Mouse (Mus musculus) hindbrain, embryonic 10.5 days (tissue): ENCODE measurements around the gene Olfr1309. TPM values are rescaled to one million over a fixed set of nuclear protein-coding genes. Genes with fewer than 3 reads are reported as not detected.
"Not testable (repeated sequence)": the region's sequence is repeated elsewhere in the genome, so short reads cannot be mapped to it uniquely, and the experiment has no call there.

Experiments
- DNase-seq: peaks from one replicate; pipeline ENCODE4 v3.0.0-alpha.2; 2017; ENCODE audit warnings: low spot score
- H3K27ac ChIP-seq: fragments of 300-500 bp; sonication (generic); 2 replicates; pipeline ENCODE4 v1.5.1; 2016; ENCODE audit warnings: mild to moderate bottlenecking, moderate library complexity
- H3K27me3 ChIP-seq: fragments of 300-500 bp; sonication (generic); 2 replicates; pipeline ENCODE4 v1.6.1; 2016; ENCODE audit warnings: mild to moderate bottlenecking; ENCODE audit not compliant: poor library complexity, insufficient read depth, severe bottlenecking
- H3K36me3 ChIP-seq: fragments of 300-500 bp; sonication (generic); 2 replicates; pipeline ENCODE4 v1.6.1; 2016; ENCODE audit warnings: mild to moderate bottlenecking, moderate library complexity
- H3K4me1 ChIP-seq: fragments of 300-500 bp; sonication (generic); replicated peaks from 2 replicates; pipeline ENCODE4 v1.6.1; 2016; ENCODE audit warnings: mild to moderate bottlenecking
- H3K4me3 ChIP-seq: fragments of 300-500 bp; sonication (generic); 2 replicates; pipeline ENCODE4 v1.5.1; 2016; ENCODE audit warnings: mild to moderate bottlenecking, moderate library complexity
- H3K9me3 ChIP-seq: fragments of 300-500 bp; sonication (generic); 2 replicates; pipeline ENCODE4 v1.6.1; 2016; ENCODE audit warnings: mild to moderate bottlenecking, moderate library complexity
- WGBS: fragments of 180-500 bp; shearing (Covaris S2); methylation state at CpG from one replicate; pipeline ENCODE4 v1.1.7; 2016; 5-methylcytosine and 5-hydroxymethylcytosine counted together
- polyA plus RNA-seq: library from polyadenylated mRNA; unstranded; fragments of >200 nt; fragmentation: Nextera tagmentation; extraction: Ambion mirVana; gene quantifications from 2 replicates; pipeline ENCODE4 v1.2.1, GENCODE M21; 2016

Gene Olfr1309
- not detected in 2 replicates for polyA plus RNA-seq

- H3K4me3 ChIP-seq = no peak within 1 kb of the TSS
- 74% methylated on average over 1 of the region's 1 CpGs for WGBS
Observed at GRCm38 (mm10) chr2:111990181-111990580, at the start of gene Olfr1309. Gene Olfr1309, minus strand, starts transcription at chr2:111990281.

DNA sequence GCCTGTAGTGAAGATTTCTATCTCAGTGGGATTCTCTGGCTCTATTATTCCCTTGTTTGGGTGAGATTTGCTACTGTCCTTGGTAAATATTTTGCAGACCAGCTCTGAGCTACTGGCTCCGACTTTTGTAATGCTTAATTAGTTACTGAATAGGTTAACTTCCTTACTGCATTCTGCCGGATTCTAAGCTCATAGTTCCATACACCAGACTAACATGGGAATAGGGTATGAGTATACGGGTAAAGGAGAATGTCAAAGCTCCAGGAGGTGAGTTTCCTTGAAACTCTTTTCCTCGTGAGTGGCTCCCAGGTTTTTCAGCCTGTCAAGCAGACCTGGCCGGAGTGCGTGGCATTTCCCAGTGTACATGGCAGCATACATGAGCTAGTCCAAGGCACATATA is 36.9 kb upstream of the Olfr1309 start:
- H3K36me3 ChIP-seq, H3K4me1 ChIP-seq, DNase-seq, H3K27me3 ChIP-seq, H3K9me3 ChIP-seq, H3K27ac ChIP-seq, H3K4me3 ChIP-seq: not testable (repeated sequence)
- 53% methylated on average over 6 of the region's 6 CpGs for WGBS

More at GRCm38 (mm10) chr2:111990181-111990580, at the start of gene Olfr1309:
- Histone ChIP-seq H3K27ac (no peak within 1 kb of the TSS), H3K36me3 (no peaks in the 10 kb centered on the region), H3K9me3 (no peaks in the 10 kb centered on the region), H3K27me3 (no peaks in the 10 kb centered on the region), H3K4me1 (no peaks in the 10 kb centered on the region)
- no peak for DNase-seq

DNA sequence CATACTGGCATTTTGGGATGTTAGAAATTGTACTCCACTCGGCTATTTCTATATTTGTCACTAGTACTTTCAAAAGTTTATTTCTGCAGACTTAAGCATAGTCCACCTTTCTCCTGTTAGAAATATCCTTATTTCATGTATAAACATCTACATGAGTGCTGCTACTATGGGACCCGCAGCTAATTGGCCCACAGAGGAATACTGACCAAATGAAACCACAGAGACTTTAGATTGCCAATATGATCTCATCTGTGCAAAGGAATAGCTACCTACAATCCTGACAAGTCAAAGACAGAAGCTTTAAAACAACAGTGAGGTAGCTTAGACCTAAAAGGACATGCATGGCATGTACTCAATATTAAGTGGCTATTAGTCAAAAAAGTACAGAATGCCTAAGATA is 34.2 kb upstream of the Olfr1309 start, which contains the start of gene Olfr1311:
Olfr1311 (minus strand) TSS at position 101 of the 400 bp plus-strand sequence.
- H3K27ac ChIP-seq = no peak within 1 kb of the TSS
- no peaks in the 10 kb centered on the region for H3K9me3 ChIP-seq
- no peaks in the 10 kb centered on the region for H3K36me3 ChIP-seq
- H3K4me1 ChIP-seq = no peaks in the 10 kb centered on the region
- DNase-seq = no peak
- H3K4me3 ChIP-seq = no peak within 1 kb of the TSS
- H3K27me3 ChIP-seq = no peaks in the 10 kb centered on the region
- 90% methylated on average over 2 of the region's 2 CpGs for WGBS

GRCm38 (mm10) chr2:112014900-112015299 is 24.8 kb upstream of the Olfr1309 start:
- no peaks in the 10 kb centered on the region for H3K27me3 ChIP-seq
- DNase-seq = no peak
- no peak overlapping the region for H3K4me3 ChIP-seq
- H3K36me3 ChIP-seq = no peaks in the 10 kb centered on the region
- H3K9me3 ChIP-seq = no peaks in the 10 kb centered on the region
- 87% methylated on average over 3 of the region's 3 CpGs for WGBS
- no peaks in the 10 kb centered on the region for H3K4me1 ChIP-seq
- H3K27ac ChIP-seq = no peak overlapping the region

DNA sequence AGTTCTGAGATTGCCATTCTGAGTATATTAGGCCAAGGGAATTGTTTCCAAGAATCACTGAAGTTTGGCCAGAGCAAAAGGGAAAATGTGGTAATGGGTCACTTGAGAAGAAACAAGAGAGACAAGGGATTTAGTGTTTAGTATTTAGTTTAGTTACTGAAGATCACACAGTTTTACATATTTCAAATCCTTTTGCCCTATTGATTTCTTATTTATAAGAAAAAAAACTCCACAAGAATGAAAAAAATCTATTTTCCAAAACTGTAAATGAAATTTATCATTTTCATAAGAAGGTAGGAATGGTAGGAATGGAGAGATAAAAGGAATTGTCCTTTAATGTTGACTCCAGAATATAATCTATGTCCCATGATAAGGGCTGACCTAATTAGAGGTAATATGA is 22.5 kb upstream of the Olfr1309 start, which contains the start of gene Olfr1310:
Olfr1310 (minus strand) TSS at position 101 of the 400 bp plus-strand sequence.
- Histone ChIP-seq H3K27me3 (no peaks in the 10 kb centered on the region), H3K4me3 (no peak within 1 kb of the TSS), H3K36me3 (no peaks in the 10 kb centered on the region), H3K9me3 (no peaks in the 10 kb centered on the region), H3K27ac (no peak within 1 kb of the TSS), H3K4me1 (no peaks in the 10 kb centered on the region)
- no peak for DNase-seq

- no peaks in the 10 kb centered on the region for H3K27me3 ChIP-seq
- no peaks in the 10 kb centered on the region for H3K36me3 ChIP-seq
- 55% methylated on average over 1 of the region's 1 CpGs for WGBS
- no peak within 1 kb of the TSS for H3K27ac ChIP-seq
- no peaks in the 10 kb centered on the region for H3K4me1 ChIP-seq
- DNase-seq = no peak
- no peaks in the 10 kb centered on the region for H3K9me3 ChIP-seq
- H3K4me3 ChIP-seq = no peak within 1 kb of the TSS
Observed at GRCm38 (mm10) chr2:111964844-111965243, 25.2 kb downstream of the Olfr1309 start, which contains the start of gene Olfr1308. Gene Olfr1308, minus strand, starts transcription at chr2:111964944.

DNA sequence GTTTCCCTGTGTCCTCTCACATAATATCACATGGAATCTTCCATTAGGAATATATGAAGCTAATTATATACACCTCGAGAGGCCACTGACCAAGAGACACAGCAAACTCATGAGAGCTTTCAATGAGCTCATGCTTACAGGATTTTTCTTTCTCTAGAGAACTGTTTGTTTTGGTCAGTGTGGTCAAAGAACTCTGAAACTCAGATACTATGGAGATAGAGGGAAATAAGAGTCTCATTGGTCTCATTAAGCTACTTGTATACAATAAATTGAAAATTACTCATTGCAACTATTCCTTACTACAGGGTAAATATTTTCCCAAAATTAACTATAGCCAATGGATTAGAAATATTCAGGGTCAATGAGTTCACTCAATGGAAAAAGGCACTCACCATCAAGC is 40.7 kb downstream of the Olfr1309 start, which contains the start of gene Olfr1307:
Olfr1307 (minus strand) TSS at position 101 of the 400 bp plus-strand sequence.
- Histone ChIP-seq H3K4me1 (no peaks in the 10 kb centered on the region), H3K36me3 (no peaks in the 10 kb centered on the region), H3K4me3 (no peak within 1 kb of the TSS), H3K27me3 (no peaks in the 10 kb centered on the region), H3K9me3 (no peaks in the 10 kb centered on the region), H3K27ac (no peak within 1 kb of the TSS)
- 81% methylated on average over 1 of the region's 1 CpGs for WGBS
- DNase-seq = no peak

Other genes with a start within 250 kb of the Olfr1309 start
- not detected in 2 replicates for gene Olfr1301, start 239.3 kb downstream of the Olfr1309 start, polyA plus RNA-seq
- gene Olfr1302, start 212.9 kb downstream of the Olfr1309 start, polyA plus RNA-seq = not detected in 2 replicates
- not detected in 2 replicates for gene Olfr1303, start 169.9 kb downstream of the Olfr1309 start, polyA plus RNA-seq
- not detected in 2 replicates for gene Olfr1305, start 113.1 kb downstream of the Olfr1309 start, polyA plus RNA-seq
- gene Olfr1306, start 74.0 kb downstream of the Olfr1309 start, polyA plus RNA-seq = not detected in 2 replicates
- not detected in 2 replicates for gene Olfr1307, start 40.8 kb downstream of the Olfr1309 start, polyA plus RNA-seq
- not detected in 2 replicates for gene Olfr1308, start 25.3 kb downstream of the Olfr1309 start, polyA plus RNA-seq
- not detected in 2 replicates for gene Olfr1310, start 22.4 kb upstream of the Olfr1309 start, polyA plus RNA-seq
- gene Olfr1311, start 34.1 kb upstream of the Olfr1309 start, polyA plus RNA-seq = not detected in 2 replicates
- gene Olfr1312, start 60.0 kb upstream of the Olfr1309 start, polyA plus RNA-seq = not detected in 2 replicates
- gene Olfr1313, start 87.6 kb upstream of the Olfr1309 start, polyA plus RNA-seq = not detected in 2 replicates
- gene Olfr1314, start 106.5 kb upstream of the Olfr1309 start, polyA plus RNA-seq = not detected in 2 replicates
- gene Olfr1315-ps1, start 125.2 kb upstream of the Olfr1309 start, polyA plus RNA-seq = not detected in 2 replicates
- not detected in 2 replicates for gene Olfr1316, start 144.7 kb upstream of the Olfr1309 start, polyA plus RNA-seq
- not detected in 2 replicates for gene Olfr1317, start 150.0 kb upstream of the Olfr1309 start, polyA plus RNA-seq
- not detected in 2 replicates for gene Olfr1318, start 163.9 kb upstream of the Olfr1309 start, polyA plus RNA-seq
- gene Lpcat4, start 249.2 kb upstream of the Olfr1309 start, polyA plus RNA-seq = 13.3 and 14.8 TPM in 2 replicates